Mouse (Mus musculus) forebrain, postnatal 0 days (tissue): ENCODE measurements at regions not wholly inside any gene's neighbourhood (a gene's known extent, or its start where the extent isn't known, plus 50 kb on each side); places are given as distances from the start of the nearest gene placed in this dataset.

Experiments
- ATAC-seq: fragments of 200-750 bp; cut with Nextera tagmentation; 2 replicates; pipeline ENCODE4 v1.8.0; 2017; ENCODE audit warnings: mild to moderate bottlenecking, moderate library complexity
- DNase-seq: peaks from one replicate; pipeline ENCODE4 v3.0.0-alpha.2; 2015
- H3K27ac ChIP-seq: fragments of 300-500 bp; sonication (generic); 2 replicates; pipeline ENCODE4 v1.5.1; 2014; ENCODE audit warnings: low read depth, mild to moderate bottlenecking, antibody characterized with exemption, low read length, moderate library complexity, mixed read lengths
- H3K27me3 ChIP-seq: fragments of 300-500 bp; sonication (generic); 2 replicates; pipeline ENCODE4 v1.6.1; 2014; ENCODE audit warnings: mild to moderate bottlenecking, low read length, mixed read lengths; ENCODE audit not compliant: insufficient read depth
- H3K36me3 ChIP-seq: fragments of 300-500 bp; sonication (generic); 2 replicates; pipeline ENCODE4 v1.6.1; 2014; ENCODE audit warnings: mild to moderate bottlenecking, moderate library complexity; ENCODE audit not compliant: insufficient read depth
- H3K4me1 ChIP-seq: fragments of 300-500 bp; sonication (generic); 2 replicates; pipeline ENCODE4 v1.6.1; 2014; ENCODE audit warnings: antibody characterized with exemption; ENCODE audit not compliant: insufficient read depth
- H3K4me2 ChIP-seq: fragments of 300-500 bp; sonication (generic); 2 replicates; pipeline ENCODE4 v1.6.1; 2014; ENCODE audit warnings: low read depth, mild to moderate bottlenecking, moderate library complexity
- H3K4me3 ChIP-seq: fragments of 300-500 bp; sonication (generic); 2 replicates; pipeline ENCODE4 v1.5.1; 2014; ENCODE audit warnings: low read depth, low read length, mixed read lengths
- H3K9ac ChIP-seq: fragments of 300-500 bp; sonication (generic); 2 replicates; pipeline ENCODE4 v1.6.1; 2014; ENCODE audit warnings: mild to moderate bottlenecking
- H3K9me3 ChIP-seq: fragments of 300-500 bp; sonication (generic); 2 replicates; pipeline ENCODE4 v1.6.1; 2016; ENCODE audit warnings: low read length
- CTCF ChIP-seq: sonication (generic); IDR thresholded peaks from 2 replicates; pipeline ENCODE4 v1.5.1; 2016; ENCODE audit warnings: antibody characterized with exemption, control low read depth, low read depth
- WGBS: fragments of 180-500 bp; shearing (Covaris S2); extraction: QIAGEN DNeasy Blood & Tissue Kit; methylation state at CpG from one replicate; pipeline ENCODE4 v1.1.7; 2014; 5-methylcytosine and 5-hydroxymethylcytosine counted together

DNA sequence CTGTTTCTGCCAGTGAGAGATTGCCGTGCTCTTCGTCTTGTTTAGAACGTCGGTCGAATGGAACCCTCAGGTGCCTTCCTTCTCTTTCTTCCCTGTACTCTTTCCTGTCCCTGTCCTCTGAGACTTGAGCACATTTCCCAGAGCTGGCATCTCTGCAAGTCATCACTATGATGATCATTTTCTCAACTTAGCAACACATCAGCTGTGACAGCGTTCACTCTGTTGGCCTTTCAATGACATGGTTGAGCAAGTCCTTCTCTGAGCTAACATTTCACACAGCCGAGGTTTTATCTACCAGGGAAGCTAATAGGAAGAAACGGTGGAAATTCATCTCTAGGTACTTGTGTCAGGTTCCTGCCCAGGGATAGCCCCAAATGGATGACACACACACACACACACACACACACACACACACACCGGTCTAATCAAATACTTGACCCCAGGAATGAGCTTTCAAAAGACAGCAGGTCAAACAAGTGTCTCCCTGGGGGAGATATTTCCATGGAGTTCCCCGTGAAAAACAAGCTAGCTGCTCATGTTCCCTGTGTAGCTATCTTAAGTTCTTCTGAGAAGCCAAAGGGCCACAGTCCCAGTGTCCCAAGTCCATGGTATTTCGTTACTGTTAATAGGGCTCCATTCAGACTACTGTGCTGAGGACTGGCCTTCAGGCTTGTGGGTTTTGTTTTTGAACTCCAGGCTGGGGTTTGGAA is 167.0 kb upstream of the Trib2 start:
- H3K27me3 ChIP-seq = no peaks in the 10 kb centered on the region
- WGBS = 91% methylated on average over 11 of the region's 11 CpGs
- ATAC-seq = no peak
- TF ChIP-seq CTCF = no peak
- no peaks in the 10 kb centered on the region; the same call in 1 of the 2 replicates for H3K4me1 ChIP-seq
- H3K9ac ChIP-seq = no peak overlapping the region
- no peak overlapping the region for H3K27ac ChIP-seq
- no peak overlapping the region for H3K4me2 ChIP-seq
- H3K9me3 ChIP-seq = no peaks in the 10 kb centered on the region
- H3K4me3 ChIP-seq = no peak overlapping the region
- DNase-seq = no peak
- no peaks in the 10 kb centered on the region for H3K36me3 ChIP-seq

DNA sequence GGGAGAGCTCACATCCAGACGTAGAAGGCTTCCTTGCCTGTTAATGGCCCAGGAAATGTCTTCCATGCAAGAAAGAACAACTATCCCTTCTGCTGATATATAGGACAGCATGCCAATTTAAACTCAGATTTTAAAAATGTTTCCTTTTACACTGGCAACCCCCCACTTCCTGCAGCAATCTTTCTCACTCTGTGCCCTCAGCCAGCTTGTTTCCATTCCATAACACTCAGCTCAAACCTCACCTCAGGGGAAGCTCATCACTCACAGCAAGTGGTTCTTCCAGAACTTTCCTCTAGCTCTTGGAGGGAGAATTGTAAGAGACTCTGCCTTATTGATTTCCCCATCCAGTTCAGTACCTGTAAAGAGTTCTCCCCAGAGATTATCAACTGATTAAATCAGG is 165.0 kb upstream of the Trib2 start:
- WGBS = 58% methylated on average over 1 of the region's 1 CpGs
- no peak overlapping the region for H3K27ac ChIP-seq
- no peak overlapping the region for H3K4me2 ChIP-seq
- no peaks in the 10 kb centered on the region for H3K36me3 ChIP-seq
- no peak for ATAC-seq
- H3K4me3 ChIP-seq = no peak overlapping the region
- no peaks in the 10 kb centered on the region for H3K27me3 ChIP-seq
- DNase-seq = no peak
- no peaks in the 10 kb centered on the region; the same call in 1 of the 2 replicates for H3K4me1 ChIP-seq
- no peaks in the 10 kb centered on the region for H3K9me3 ChIP-seq
- H3K9ac ChIP-seq = no peak overlapping the region
- TF ChIP-seq CTCF = no peak

DNA sequence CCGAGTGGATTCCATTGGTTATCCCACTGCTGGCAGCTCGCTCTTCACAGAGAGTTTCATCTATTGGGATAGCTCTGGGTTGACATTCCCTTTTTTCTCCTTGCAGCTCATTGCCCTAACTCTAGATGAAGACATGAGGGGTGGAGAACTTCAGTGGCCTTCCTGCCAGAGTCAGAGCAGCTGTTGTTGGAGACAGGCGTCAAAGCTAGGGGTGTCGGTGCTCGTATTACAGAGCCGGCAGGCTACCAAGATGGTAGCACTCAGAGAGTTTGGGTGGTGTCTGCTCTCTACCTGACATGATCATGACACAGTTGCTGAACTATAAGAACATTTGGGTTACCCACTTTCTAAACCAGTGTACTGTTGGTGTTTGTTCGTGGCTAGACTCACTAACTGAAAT is 162.5 kb upstream of the Trib2 start:
- H3K27me3 ChIP-seq = no peaks in the 10 kb centered on the region
- H3K9ac ChIP-seq = no peak overlapping the region
- no peak for TF ChIP-seq CTCF
- no peak for DNase-seq
- no peak for ATAC-seq
- 96% methylated on average over 7 of the region's 7 CpGs for WGBS
- no peak overlapping the region for H3K4me2 ChIP-seq
- no peaks in the 10 kb centered on the region for H3K9me3 ChIP-seq
- H3K27ac ChIP-seq = no peak overlapping the region
- H3K4me3 ChIP-seq = no peak overlapping the region
- H3K4me1 ChIP-seq = no peaks in the 10 kb centered on the region; the same call in 1 of the 2 replicates
- no peaks in the 10 kb centered on the region for H3K36me3 ChIP-seq

DNA sequence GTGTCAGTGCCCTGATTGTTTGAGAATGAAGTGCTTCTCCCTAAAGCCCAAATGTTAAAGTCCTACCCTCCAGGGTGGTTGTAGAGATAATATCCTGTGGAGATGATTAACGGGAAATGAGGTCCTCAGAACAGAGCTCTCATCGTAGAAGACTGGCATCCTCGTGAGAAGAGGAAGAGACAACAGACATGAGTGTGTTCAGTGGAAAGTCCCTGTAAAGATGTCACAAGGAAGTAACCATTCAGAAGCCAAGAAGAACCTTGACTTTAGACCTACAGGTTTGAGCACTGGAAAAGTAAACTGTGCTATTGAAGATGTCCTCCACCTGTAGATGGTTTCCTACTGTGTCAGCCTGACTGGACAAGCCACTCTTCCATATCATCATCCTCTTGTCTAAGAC is 155.1 kb upstream of the Trib2 start:
- H3K4me2 ChIP-seq = no peak overlapping the region
- WGBS = 89% methylated on average over 3 of the region's 3 CpGs

DNA sequence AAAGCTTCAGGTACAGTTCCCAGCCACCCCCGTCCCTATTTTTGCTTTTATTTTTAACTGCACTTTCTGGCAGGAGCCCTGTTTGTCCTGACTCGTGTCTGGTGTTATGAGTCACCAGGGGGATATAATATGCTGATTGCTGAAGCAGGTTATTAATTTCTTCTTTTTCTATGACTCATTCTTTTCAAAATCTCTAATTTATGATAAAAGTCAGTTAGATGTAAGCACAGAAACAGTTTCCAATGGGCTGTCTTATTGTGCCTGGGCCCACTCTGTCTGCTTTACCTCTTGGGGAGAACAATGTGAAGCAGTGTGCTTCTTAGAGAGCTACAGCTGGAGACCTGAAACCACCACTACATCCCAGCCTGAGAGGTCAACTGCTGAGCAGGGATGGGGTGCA is 153.5 kb upstream of the Trib2 start:
- H3K4me3 ChIP-seq = no peak overlapping the region
- WGBS = 75% methylated on average over 2 of the region's 2 CpGs
- no peaks in the 10 kb centered on the region for H3K4me1 ChIP-seq
- H3K4me2 ChIP-seq = no peak overlapping the region
- H3K27ac ChIP-seq = no peak overlapping the region
- no peaks in the 10 kb centered on the region for H3K27me3 ChIP-seq
- no peaks in the 10 kb centered on the region for H3K9me3 ChIP-seq
- DNase-seq (no peak), ATAC-seq (no peak)
- H3K36me3 ChIP-seq = no peaks in the 10 kb centered on the region
- H3K9ac ChIP-seq = no peak overlapping the region
- TF ChIP-seq CTCF = no peak

More for the DNA sequence above, 155.1 kb upstream of the Trib2 start:
- Histone ChIP-seq H3K9ac (no peak overlapping the region), H3K27me3 (no peaks in the 10 kb centered on the region), H3K36me3 (no peaks in the 10 kb centered on the region), H3K27ac (no peak overlapping the region), H3K4me1 (no peaks in the 10 kb centered on the region), H3K4me3 (no peak overlapping the region), H3K9me3 (no peaks in the 10 kb centered on the region)
- DNase-seq = no peak
- ATAC-seq = no peak
- no peak for TF ChIP-seq CTCF

DNA sequence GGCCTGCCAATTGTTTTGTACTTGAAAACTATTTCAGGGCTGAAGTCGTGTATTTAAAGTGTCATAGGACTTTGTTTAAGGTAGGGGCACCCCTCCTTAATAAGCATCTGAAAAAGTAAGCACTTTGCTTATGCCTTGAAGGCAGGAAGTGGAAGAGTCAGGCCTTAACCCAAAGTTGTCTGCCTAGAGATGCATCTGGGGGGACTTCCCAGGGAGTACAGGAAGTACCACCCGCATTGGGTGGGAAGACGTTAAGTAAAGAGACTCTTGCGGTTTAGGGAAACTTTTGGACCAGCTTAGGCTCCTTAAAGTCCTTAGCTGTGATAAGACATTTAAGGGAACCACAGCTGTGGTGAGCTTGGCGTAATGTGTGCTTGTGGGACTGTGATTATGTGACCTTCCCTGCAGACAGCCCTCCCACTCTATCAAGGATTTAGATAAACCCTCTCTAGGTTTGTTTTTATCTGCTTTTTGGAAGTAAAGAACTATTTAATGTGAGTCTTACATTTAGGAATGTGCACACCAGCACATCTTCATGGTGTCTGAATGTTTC is 150.9 kb upstream of the Trib2 start:
- DNase-seq (no peak), ATAC-seq (no peak)
- Histone ChIP-seq H3K4me3 (no peak overlapping the region), H3K9ac (no peak overlapping the region), H3K4me2 (no peak overlapping the region), H3K27me3 (no peaks in the 10 kb centered on the region), H3K36me3 (no peaks in the 10 kb centered on the region), H3K9me3 (no peaks in the 10 kb centered on the region), H3K27ac (no peak overlapping the region), H3K4me1 (no peaks in the 10 kb centered on the region)
- TF ChIP-seq CTCF = no peak
- 60% methylated on average over 5 of the region's 5 CpGs for WGBS

DNA sequence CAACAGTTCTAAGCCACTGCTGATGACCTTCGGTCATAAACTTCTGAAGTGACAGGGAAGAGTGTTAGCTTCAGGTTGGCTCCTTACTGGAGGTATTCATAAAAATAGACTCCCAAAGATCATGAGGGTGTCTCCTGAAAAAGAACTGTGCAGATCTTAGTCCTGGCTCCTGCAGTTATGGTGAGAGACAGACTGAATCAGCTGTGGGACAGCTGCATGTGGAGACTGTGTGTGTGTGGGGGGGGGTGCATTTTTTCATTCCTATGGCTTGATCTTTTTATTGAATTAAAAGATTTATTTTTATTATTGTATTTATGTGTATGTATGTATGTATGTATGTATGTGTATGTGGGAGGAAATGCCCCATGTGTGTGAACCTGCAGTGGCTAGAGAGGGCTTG is 149.9 kb upstream of the Trib2 start:
- ATAC-seq (no peak), DNase-seq (no peak)
- no peak overlapping the region for H3K9ac ChIP-seq
- no peaks in the 10 kb centered on the region for H3K27me3 ChIP-seq
- no peak overlapping the region for H3K4me2 ChIP-seq
- no peaks in the 10 kb centered on the region for H3K9me3 ChIP-seq
- no peaks in the 10 kb centered on the region for H3K36me3 ChIP-seq
- no peak overlapping the region for H3K4me3 ChIP-seq
- WGBS = 97% methylated on average over 1 of the region's 1 CpGs
- no peak for TF ChIP-seq CTCF
- H3K27ac ChIP-seq = no peak overlapping the region
- no peaks in the 10 kb centered on the region for H3K4me1 ChIP-seq
